In the genomic region with DNA sequence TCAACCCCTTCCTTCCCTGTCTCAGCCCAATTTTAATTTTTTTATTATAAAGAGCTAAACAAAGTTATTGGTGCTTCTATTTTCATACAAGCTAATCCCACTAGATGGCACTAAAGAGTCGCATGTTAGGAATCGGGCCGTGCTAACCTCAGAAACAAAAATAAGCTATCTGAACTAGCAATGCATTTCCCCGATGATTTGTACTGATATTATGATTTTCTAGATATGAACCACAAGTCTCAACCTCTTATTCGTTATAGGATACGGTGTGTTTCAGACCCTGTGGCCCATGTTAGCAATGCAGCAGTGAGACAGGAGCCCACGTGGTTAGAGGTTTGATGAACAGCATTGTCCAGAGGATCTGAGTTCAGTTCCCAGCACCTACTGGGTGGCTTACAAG, we compare ENCODE assay signal across 9 mouse cellular contexts. TPM values are rescaled to one million over a fixed set of nuclear protein-coding genes. Genes with fewer than 3 reads are reported as not detected.
DNase-seq lines count a peak whose midpoint lies in the region; ATAC-seq and TF ChIP-seq lines count a peak whose summit lies in the region.
"Had no signal": no experiment of that assay in that cellular context is flagged by ENCODE, and none has a peak within 500 bp of the region (broad histone marks: within the 10 kb centered on the region; RNA-seq: fewer than 3 reads in every experiment).

No protein-coding gene starts in this region.

- peak; percentile 60 for DNase-seq in cerebellum, adult 9-10 months
- DNase-seq in cerebellum, postnatal 4 days (ENCODE audit: low spot score in 2 of 2), result no peak
- DNase-seq in liver, adult 2 months (ENCODE audit: extremely low read depth, low read depth, low spot score), result peak; percentile 38
- no peak for DNase-seq in liver
- DNase-seq in c-Kit-positive CD71-positive TER-119-negative erythroid progenitor cells, embryonic 14.5 days (ENCODE audit: low read depth), result peak; percentile 63
- DNase-seq in liver, embryonic 11.5 days (ENCODE audit: low spot score), result no peak
- no peak for DNase-seq in spleen, adult 18-20 months
- no peak for DNase-seq in urinary bladder, postnatal 14 days (ENCODE audit: low spot score)

- no peaks in the 10 kb centered on the region for H3K9me3 ChIP-seq in liver, embryonic 11.5 days (ENCODE audit: control insufficient read depth, low read length)
- H3K9me3 ChIP-seq: neural tube, embryonic 12.5 days had no signal

- no peaks in the 10 kb centered on the region for H3K36me3 ChIP-seq in liver, adult 2 months (ENCODE audit: control insufficient read depth, insufficient read depth, low read length)
- no peaks in the 10 kb centered on the region for H3K36me3 ChIP-seq in liver, embryonic 11.5 days (ENCODE audit: control insufficient read depth, insufficient read depth, low read length)
- H3K36me3 ChIP-seq: neural tube, embryonic 12.5 days had no signal

- H3K9ac ChIP-seq in liver, adult 2 months (ENCODE audit: low read depth, low read length), result no peak overlapping the region
- no peak overlapping the region for H3K9ac ChIP-seq in liver, embryonic 11.5 days (ENCODE audit: low read depth, low read length)
- H3K9ac ChIP-seq: neural tube, embryonic 12.5 days had no signal

- H3K4me3 ChIP-seq in liver, adult 2 months (ENCODE audit: insufficient read depth, low read depth, low read length), result no peak overlapping the region
- H3K4me3 ChIP-seq in liver, embryonic 11.5 days (ENCODE audit: low read depth, low read length), result no peak overlapping the region
- H3K4me3 ChIP-seq: neural tube, embryonic 12.5 days had no signal

- H3K4me1 ChIP-seq in liver, adult 2 months (ENCODE audit: control insufficient read depth, insufficient read depth, low read length), result peaks cover 2% of the 10 kb centered on the region; the same call in 1 of the 2 replicates
- H3K4me1 ChIP-seq in liver, embryonic 11.5 days (replicated peaks; ENCODE audit: control insufficient read depth, insufficient read depth, low read length), result 0 out of 2 replicates have a peak, but pooled peaks cover 3% of the 10 kb centered on the region
- H3K4me1 ChIP-seq: neural tube, embryonic 12.5 days had no signal

- peak overlapping the region; percentile 31; the same call in 1 of the 2 replicates for H3K4me2 ChIP-seq in liver, embryonic 11.5 days
- H3K4me2 ChIP-seq: neural tube, embryonic 12.5 days had no signal

- no peaks in the 10 kb centered on the region for H3K27me3 ChIP-seq in liver, adult 2 months (ENCODE audit: control insufficient read depth, insufficient read depth, low read length)
- H3K27me3 ChIP-seq in liver, embryonic 11.5 days (replicated peaks; ENCODE audit: control insufficient read depth, insufficient read depth, low read length), result no peaks in the 10 kb centered on the region
- H3K27me3 ChIP-seq: neural tube, embryonic 12.5 days had no signal

- ATAC-seq in liver, embryonic 11.5 days (replicated peaks; ENCODE audit: low FRiP score), result no peak

- no peak overlapping the region for H3K27ac ChIP-seq in liver, adult 2 months (replicated peaks; ENCODE audit: insufficient read depth, low read depth, low read length)
- H3K27ac ChIP-seq in liver, embryonic 11.5 days (ENCODE audit: low read depth, low read length), result no peak overlapping the region
- H3K27ac ChIP-seq: neural tube, embryonic 12.5 days had no signal

- peak; percentile 44 for TF ChIP-seq CTCF in liver, adult 2 months (IDR thresholded peaks at IDR 0.05; ENCODE audit: low read depth, low read length)

- no peaks in the 10 kb centered on the region for H3K79me2 ChIP-seq in liver, adult 2 months (ENCODE audit: control insufficient read depth, insufficient read depth, low read length)

- TF ChIP-seq POLR2A in liver, adult 2 months (IDR thresholded peaks at IDR 0.05; ENCODE audit: extremely low read depth, insufficient read depth, low read length), result no peak

- WGBS in liver, adult 2 months, result 15% methylated on average over 7 of the region's 7 CpGs
- WGBS in liver, embryonic 11.5 days, result 17% methylated on average over 7 of the region's 7 CpGs

RNA-seq across cellular contexts. Expression of a gene that starts 5.2 kb away (rescaled TPM):
- 0.74 and 0.92 TPM in 2 replicates for total RNA-seq in liver, adult 2 months (2014; rRNA removed)
- 0.83 and 0.95 TPM in 2 replicates for polyA plus RNA-seq in liver, adult 2 months (2012; rRNA removed)
- polyA plus RNA-seq in liver, embryonic 11.5 days (2014; fragmentation: Nextera tagmentation; extraction: Ambion mirVana), result 1.3 and 2.1 TPM in 2 replicates

RNA-seq across cellular contexts. Expression of a gene that starts 52.6 kb away (rescaled TPM):
- total RNA-seq in liver, adult 2 months (2014; rRNA removed), result 2.6 TPM in 2 replicates
- 1.3 and 1.9 TPM in 2 replicates for polyA plus RNA-seq in liver, adult 2 months (2012; rRNA removed)
- polyA plus RNA-seq in liver, embryonic 11.5 days (2014; fragmentation: Nextera tagmentation; extraction: Ambion mirVana), result 22.3 and 23.2 TPM in 2 replicates

Comparison
In these comparisons a context has a peak if more than half of its experiments do, and no peak if none do; other contexts are left out.
1. DNase-seq: peak in cerebellum, adult 9-10 months (single experiment), liver, adult 2 months (single experiment) and c-Kit-positive CD71-positive TER-119-negative erythroid progenitor cells, embryonic 14.5 days (single experiment); none in cerebellum, postnatal 4 days (0 of 2), liver (single experiment), liver, embryonic 11.5 days (single experiment), spleen, adult 18-20 months (0 of 2) and urinary bladder, postnatal 14 days (single experiment).